Mouse (Mus musculus): ENCODE results near the gene Scml4. TPM values are rescaled to one million over a fixed set of nuclear protein-coding genes. Genes with fewer than 3 reads are reported as not detected.

Scml4 gene
- total and polyA plus RNA-seq, 3 experiments = 0.84 to 1.3 (median 1.3) TPM

DNA sequence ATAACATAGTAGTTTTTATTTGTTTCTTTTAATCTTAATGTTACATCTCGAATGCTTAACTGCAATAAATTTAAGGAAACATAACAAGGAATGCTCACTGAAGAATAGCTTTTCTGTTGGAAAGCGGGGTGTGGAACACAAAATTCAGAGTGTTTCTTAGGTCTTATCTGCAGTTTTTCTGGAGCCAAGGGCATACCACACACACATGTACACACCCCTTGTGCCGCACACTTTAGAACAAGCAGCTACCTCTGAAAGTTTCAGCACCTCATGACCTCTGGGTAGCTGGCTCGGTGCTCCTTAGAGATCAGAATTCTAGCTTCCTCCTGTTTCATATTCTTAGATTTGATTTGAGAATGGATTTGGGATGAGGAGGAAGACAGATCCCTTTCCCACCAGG, 2.6 kb downstream of the Scml4 start:
- no peak for DNase-seq
- Histone ChIP-seq H3K9ac (ENCODE audit: low read depth, low read length) (no peak overlapping the region), H3K4me3 (peak overlapping the region; percentile 29; the same call in 1 of the 2 replicates), H3K4me1 (ENCODE audit: control insufficient read depth, insufficient read depth, low read length) (peaks cover 3% of the 10 kb centered on the region), H3K79me2 (replicated peaks; ENCODE audit: control insufficient read depth, insufficient read depth, low read length) (no peaks in the 10 kb centered on the region), H3K27ac (peak overlapping the region; percentile 69), H3K36me3 (ENCODE audit: control insufficient read depth, insufficient read depth, low read length) (no peaks in the 10 kb centered on the region), H3K27me3 (ENCODE audit: control insufficient read depth, insufficient read depth, low read length) (no peaks in the 10 kb centered on the region)
- no peak for TF ChIP-seq POLR2A (IDR thresholded peaks at IDR 0.05; ENCODE audit: insufficient read depth, low read depth, low read length)
- TF ChIP-seq CTCF (IDR thresholded peaks at IDR 0.05) = no peak
- no peak for TF ChIP-seq EP300 (IDR thresholded peaks at IDR 0.05; ENCODE audit: insufficient read depth, low read depth, low read length)
- intact Hi-C loops (cut with DNase I) = no loop called here
- WGBS = 51% methylated on average over 4 of the region's 4 CpGs

DNA sequence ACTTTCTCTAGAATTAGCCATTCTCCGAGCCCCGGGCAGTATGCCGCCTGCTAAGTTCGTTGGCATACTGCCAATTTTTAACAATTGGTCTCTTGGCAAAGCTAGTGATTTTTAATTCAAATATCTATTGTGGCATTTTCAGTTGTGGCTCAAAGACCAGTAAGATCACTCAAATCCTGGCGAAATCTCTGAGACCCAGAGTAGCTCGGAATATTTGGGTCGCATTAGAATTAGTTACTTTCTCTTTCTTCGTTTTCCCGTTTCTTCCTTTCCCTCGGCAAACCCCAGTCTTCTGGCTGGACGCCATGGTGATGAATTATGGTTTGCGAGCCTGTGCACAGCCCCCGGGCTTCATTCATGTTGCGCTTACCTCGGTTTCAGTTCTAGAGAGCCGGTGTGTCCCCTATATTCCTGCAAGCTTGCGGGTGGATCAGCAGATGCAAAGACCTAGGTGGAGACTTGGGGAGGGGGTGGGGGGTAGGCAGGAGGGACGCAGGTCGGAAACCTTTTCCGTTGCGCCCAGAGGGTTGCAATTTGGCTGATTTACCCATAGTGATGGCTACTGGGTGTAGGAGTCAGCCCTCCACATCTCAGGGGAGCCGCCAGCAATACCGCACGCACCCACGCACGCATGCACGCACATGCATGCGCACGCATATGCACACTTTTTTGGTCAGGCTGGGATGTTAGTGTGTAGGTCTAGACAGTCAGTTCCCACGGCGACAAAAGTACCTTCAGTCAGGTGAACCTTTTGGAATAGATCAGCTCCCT, 3.6 kb downstream of the Scml4 start:
- Histone ChIP-seq H3K27me3 (ENCODE audit: control insufficient read depth, insufficient read depth, low read length) (no peaks in the 10 kb centered on the region), H3K4me3 (peak overlapping the region; percentile 43), H3K79me2 (replicated peaks; ENCODE audit: control insufficient read depth, insufficient read depth, low read length) (no peaks in the 10 kb centered on the region), H3K27ac (peak overlapping the region; percentile 33; the same call in 1 of the 2 replicates), H3K9ac (ENCODE audit: low read depth, low read length) (no peak overlapping the region), H3K36me3 (ENCODE audit: control insufficient read depth, insufficient read depth, low read length) (no peaks in the 10 kb centered on the region), H3K4me1 (ENCODE audit: control insufficient read depth, insufficient read depth, low read length) (peaks cover 3% of the 10 kb centered on the region)
- intact Hi-C loops (cut with DNase I) = no loop called here
- TF ChIP-seq EP300 (IDR thresholded peaks at IDR 0.05; ENCODE audit: insufficient read depth, low read depth, low read length) (no peak), POLR2A (IDR thresholded peaks at IDR 0.05; ENCODE audit: insufficient read depth, low read depth, low read length) (no peak), CTCF (IDR thresholded peaks at IDR 0.05) (no peak)
- DNase-seq = peak; percentile 39 to 55
- WGBS = 32% methylated on average over 31 of the region's 31 CpGs

DNA sequence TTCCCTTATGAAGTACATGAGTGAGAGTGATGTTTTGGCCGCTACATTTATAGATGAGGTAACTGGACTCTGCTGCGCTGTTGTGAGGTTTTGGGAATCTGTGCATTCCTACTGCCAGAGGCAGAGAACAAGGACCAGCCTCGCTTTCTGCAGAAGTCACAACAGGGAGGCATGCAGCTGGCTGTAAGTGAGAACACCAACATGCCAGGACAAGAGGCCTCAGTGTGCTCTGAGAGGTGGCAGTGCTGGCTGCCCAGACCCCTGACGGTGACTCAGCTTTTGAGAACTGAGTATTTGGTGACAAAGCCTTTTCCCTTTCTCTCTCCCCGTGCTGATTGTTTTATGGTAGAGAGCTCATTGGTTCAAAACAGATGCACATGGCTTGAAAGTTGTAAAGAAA, 4.5 kb downstream of the Scml4 start:
- intact Hi-C loops (cut with DNase I) = no loop called here
- no peak overlapping the region for H3K9ac ChIP-seq (ENCODE audit: low read depth, low read length)
- no peak overlapping the region; the same call in 1 of the 2 replicates for H3K27ac ChIP-seq
- DNase-seq = peak in 1 of 2 experiments; percentile 26
- TF ChIP-seq CTCF (IDR thresholded peaks at IDR 0.05) (no peak), EP300 (IDR thresholded peaks at IDR 0.05; ENCODE audit: insufficient read depth, low read depth, low read length) (no peak), POLR2A (IDR thresholded peaks at IDR 0.05; ENCODE audit: insufficient read depth, low read depth, low read length) (no peak)
- 70% methylated on average over 5 of the region's 5 CpGs for WGBS
- H3K79me2 ChIP-seq (replicated peaks; ENCODE audit: control insufficient read depth, insufficient read depth, low read length) = no peaks in the 10 kb centered on the region
- no peaks in the 10 kb centered on the region for H3K36me3 ChIP-seq (ENCODE audit: control insufficient read depth, insufficient read depth, low read length)
- no peaks in the 10 kb centered on the region for H3K27me3 ChIP-seq (ENCODE audit: control insufficient read depth, insufficient read depth, low read length)
- H3K4me3 ChIP-seq = no peak overlapping the region
- H3K4me1 ChIP-seq (ENCODE audit: control insufficient read depth, insufficient read depth, low read length) = peaks cover 3% of the 10 kb centered on the region

DNA sequence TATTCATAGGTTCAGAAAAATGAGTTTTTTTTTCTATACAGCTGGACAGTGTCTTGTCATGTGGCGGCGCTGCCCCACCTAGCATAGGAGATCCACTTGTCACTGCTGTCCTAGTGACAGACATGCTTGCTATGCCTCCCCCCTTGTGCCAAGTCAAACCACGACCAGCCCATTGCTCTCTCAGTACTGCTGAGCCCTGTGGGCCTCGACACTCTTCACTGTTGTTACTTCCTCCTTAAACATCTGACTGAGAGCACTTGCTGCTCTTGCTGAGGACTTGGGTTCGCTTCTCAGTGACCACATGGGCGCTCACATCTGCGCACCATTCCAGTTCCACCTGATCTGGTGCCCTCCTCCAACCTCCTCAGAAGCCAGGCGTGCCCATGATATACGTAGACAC, 8.2 kb downstream of the Scml4 start:
- H3K27ac ChIP-seq = no peak overlapping the region
- H3K79me2 ChIP-seq (replicated peaks; ENCODE audit: control insufficient read depth, insufficient read depth, low read length) = no peaks in the 10 kb centered on the region
- peaks cover 1% of the 10 kb centered on the region; the same call in 1 of the 2 replicates for H3K4me1 ChIP-seq (ENCODE audit: control insufficient read depth, insufficient read depth, low read length)
- intact Hi-C loops (cut with DNase I) = no loop called here
- no peak for DNase-seq
- 92% methylated on average over 9 of the region's 9 CpGs for WGBS
- H3K4me3 ChIP-seq = no peak overlapping the region
- no peaks in the 10 kb centered on the region for H3K27me3 ChIP-seq (ENCODE audit: control insufficient read depth, insufficient read depth, low read length)
- H3K9ac ChIP-seq (ENCODE audit: low read depth, low read length) = no peak overlapping the region
- TF ChIP-seq POLR2A (IDR thresholded peaks at IDR 0.05; ENCODE audit: insufficient read depth, low read depth, low read length) = no peak
- no peak for TF ChIP-seq EP300 (IDR thresholded peaks at IDR 0.05; ENCODE audit: insufficient read depth, low read depth, low read length)
- no peak for TF ChIP-seq CTCF (IDR thresholded peaks at IDR 0.05)
- no peaks in the 10 kb centered on the region for H3K36me3 ChIP-seq (ENCODE audit: control insufficient read depth, insufficient read depth, low read length)

DNA sequence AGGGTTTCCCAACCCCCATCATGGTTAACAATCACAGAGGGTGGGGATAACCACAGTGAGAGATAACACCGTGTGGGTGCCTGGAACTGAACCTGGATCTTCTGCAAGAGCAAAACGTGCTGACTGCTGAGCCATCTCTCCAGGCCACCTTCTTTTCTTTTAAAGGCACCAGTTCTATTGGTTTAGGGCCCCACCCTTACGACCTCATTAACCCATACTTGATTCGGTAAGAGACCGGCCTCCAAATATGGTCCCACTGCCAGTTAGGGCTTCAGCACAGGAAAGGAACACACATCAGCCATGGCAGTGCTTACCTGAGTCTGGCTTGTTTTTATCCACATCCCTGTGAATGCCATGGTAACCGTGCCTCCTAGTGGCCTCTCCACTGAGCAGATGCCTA, 9.3 kb downstream of the Scml4 start:
- H3K79me2 ChIP-seq (replicated peaks; ENCODE audit: control insufficient read depth, insufficient read depth, low read length) = no peaks in the 10 kb centered on the region
- TF ChIP-seq POLR2A (IDR thresholded peaks at IDR 0.05; ENCODE audit: insufficient read depth, low read depth, low read length) (no peak), EP300 (IDR thresholded peaks at IDR 0.05; ENCODE audit: insufficient read depth, low read depth, low read length) (no peak), CTCF (IDR thresholded peaks at IDR 0.05) (no peak)
- intact Hi-C loops (cut with DNase I) = no loop called here
- H3K4me3 ChIP-seq = no peak overlapping the region
- no peak for DNase-seq
- H3K9ac ChIP-seq (ENCODE audit: low read depth, low read length) = no peak overlapping the region
- WGBS = 77% methylated on average over 6 of the region's 6 CpGs
- H3K27ac ChIP-seq = no peak overlapping the region
- H3K36me3 ChIP-seq (ENCODE audit: control insufficient read depth, insufficient read depth, low read length) = no peaks in the 10 kb centered on the region
- H3K4me1 ChIP-seq (ENCODE audit: control insufficient read depth, insufficient read depth, low read length) = peaks cover 1% of the 10 kb centered on the region; the same call in 1 of the 2 replicates
- H3K27me3 ChIP-seq (ENCODE audit: control insufficient read depth, insufficient read depth, low read length) = no peaks in the 10 kb centered on the region

DNA sequence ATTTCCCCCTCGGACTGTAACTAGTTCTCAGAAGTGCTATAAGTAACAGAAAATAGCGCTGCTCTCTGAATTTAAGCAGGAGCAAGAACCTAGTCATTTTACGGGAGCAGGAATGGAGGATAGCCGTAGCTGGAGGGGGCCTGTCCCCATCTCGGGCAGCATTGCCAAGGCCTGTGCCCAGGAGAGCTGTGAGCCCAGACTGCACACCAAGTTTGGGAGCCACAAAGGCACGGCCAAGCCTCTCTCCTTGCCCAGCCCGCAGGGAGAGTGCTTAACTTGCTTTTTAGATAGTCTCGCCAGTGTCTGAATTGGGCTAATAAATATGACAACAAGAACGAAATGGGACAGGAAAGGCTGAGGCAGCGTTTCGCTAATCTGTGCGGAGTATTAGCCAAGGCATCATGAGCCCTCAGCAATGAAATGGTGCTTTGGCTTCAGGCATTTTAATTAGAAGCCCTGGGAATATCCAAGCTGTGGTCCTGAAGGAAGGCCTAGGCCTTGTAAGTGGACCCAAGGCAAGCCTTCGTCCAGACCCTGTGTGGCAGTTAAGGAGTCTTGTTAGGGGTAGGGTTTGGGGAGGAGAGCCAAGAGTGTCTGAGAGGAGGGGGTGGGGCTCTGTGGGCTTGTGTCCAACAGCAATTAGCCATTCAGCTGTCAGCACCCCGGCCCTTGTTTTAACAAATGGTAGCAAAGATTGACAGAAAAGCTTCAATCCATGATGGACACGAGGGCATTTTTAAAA, 12.3 kb downstream of the Scml4 start:
- Histone ChIP-seq H3K27me3 (ENCODE audit: control insufficient read depth, insufficient read depth, low read length) (no peaks in the 10 kb centered on the region), H3K36me3 (ENCODE audit: control insufficient read depth, insufficient read depth, low read length) (no peaks in the 10 kb centered on the region), H3K9ac (ENCODE audit: low read depth, low read length) (no peak overlapping the region), H3K4me3 (no peak overlapping the region), H3K79me2 (replicated peaks; ENCODE audit: control insufficient read depth, insufficient read depth, low read length) (no peaks in the 10 kb centered on the region), H3K4me1 (ENCODE audit: control insufficient read depth, insufficient read depth, low read length) (peaks cover 1% of the 10 kb centered on the region; the same call in 1 of the 2 replicates), H3K27ac (no peak overlapping the region)
- intact Hi-C loops (cut with DNase I) = no loop called here
- TF ChIP-seq EP300 (IDR thresholded peaks at IDR 0.05; ENCODE audit: insufficient read depth, low read depth, low read length) (no peak), CTCF (IDR thresholded peaks at IDR 0.05) (no peak), POLR2A (IDR thresholded peaks at IDR 0.05; ENCODE audit: insufficient read depth, low read depth, low read length) (no peak)
- DNase-seq = no peak
- WGBS = 82% methylated on average over 15 of the region's 15 CpGs
